Mouse (Mus musculus) intestine, embryonic 14.5 days (tissue): ENCODE measurements at regions not wholly inside any gene's neighbourhood (a gene's known extent, or its start where the extent isn't known, plus 50 kb on each side); places are given as distances from the start of the nearest gene placed in this dataset.

Source experiments
- ATAC-seq: fragments of 200-750 bp; cut with Nextera tagmentation; replicated peaks from 2 replicates; pipeline ENCODE4 v1.8.0; 2017; ENCODE audit warnings: low read depth, moderate number of reproducible peaks, moderate TSS enrichment, moderate library complexity; ENCODE audit not compliant: low FRiP score, low TSS enrichment
- DNase-seq: peaks from one replicate; pipeline ENCODE4 v3.0.0-alpha.2; 2018; ENCODE audit warnings: low spot score
- H3K27ac ChIP-seq: fragments of 300-500 bp; sonication (generic); 2 replicates; pipeline ENCODE4 v1.5.1; 2014; ENCODE audit warnings: low read depth, mild to moderate bottlenecking, control low read depth
- H3K27me3 ChIP-seq: fragments of 300-500 bp; sonication (generic); replicated peaks from 2 replicates; pipeline ENCODE4 v1.6.1; 2014; ENCODE audit warnings: low read length, control low read depth; ENCODE audit not compliant: control insufficient read depth, insufficient read depth
- H3K36me3 ChIP-seq: fragments of 300-500 bp; sonication (generic); 2 replicates; pipeline ENCODE4 v1.6.1; 2014; ENCODE audit warnings: low read length, control low read depth; ENCODE audit not compliant: control insufficient read depth, insufficient read depth
- H3K4me1 ChIP-seq: fragments of 300-500 bp; sonication (generic); replicated peaks from 2 replicates; pipeline ENCODE4 v1.6.1; 2014; ENCODE audit warnings: low read length, control low read depth, mixed read lengths; ENCODE audit not compliant: control insufficient read depth, insufficient read depth
- H3K4me2 ChIP-seq: fragments of 300-500 bp; sonication (generic); 2 replicates; pipeline ENCODE4 v1.6.1; 2014; ENCODE audit warnings: low read length
- H3K4me3 ChIP-seq: fragments of 300-500 bp; sonication (generic); 2 replicates; pipeline ENCODE4 v1.5.1; 2014; ENCODE audit warnings: low read depth, low read length, control low read depth, mixed read lengths
- H3K9ac ChIP-seq: fragments of 300-500 bp; sonication (generic); 2 replicates; pipeline ENCODE4 v1.6.1; 2014; ENCODE audit warnings: mild to moderate bottlenecking, low read length
- H3K9me3 ChIP-seq: fragments of 300-500 bp; sonication (generic); 2 replicates; pipeline ENCODE4 v1.6.1; 2016; ENCODE audit warnings: low read length, control low read depth; ENCODE audit not compliant: control insufficient read depth
- WGBS: fragments of 180-500 bp; shearing (Covaris S2); extraction: QIAGEN DNeasy Blood & Tissue Kit; methylation state at CpG from one replicate; pipeline ENCODE4 v1.1.7; 2014; 5-methylcytosine and 5-hydroxymethylcytosine counted together

GRCm38 (mm10) chr12:78074290-78074802 is 119.7 kb upstream of the Gm6657 start:
- no peaks in the 10 kb centered on the region for H3K36me3 ChIP-seq
- DNase-seq = no peak
- H3K27ac ChIP-seq = no peak overlapping the region
- no peaks in the 10 kb centered on the region for H3K4me1 ChIP-seq
- H3K27me3 ChIP-seq = no peaks in the 10 kb centered on the region
- no peak overlapping the region for H3K4me3 ChIP-seq
- ATAC-seq = no peak
- H3K9me3 ChIP-seq = no peaks in the 10 kb centered on the region
- no peak overlapping the region for H3K9ac ChIP-seq
- WGBS = 87% methylated on average over 8 of the region's 8 CpGs
- H3K4me2 ChIP-seq = no peak overlapping the region

GRCm38 (mm10) chr12:78077285-78077684 is 116.8 kb upstream of the Gm6657 start:
- no peaks in the 10 kb centered on the region for H3K4me1 ChIP-seq
- no peaks in the 10 kb centered on the region for H3K9me3 ChIP-seq
- WGBS = 37% methylated on average over 5 of the region's 5 CpGs
- ATAC-seq = no peak
- no peak overlapping the region for H3K4me3 ChIP-seq
- no peak overlapping the region for H3K27ac ChIP-seq
- H3K4me2 ChIP-seq = no peak overlapping the region
- DNase-seq = no peak
- H3K36me3 ChIP-seq = no peaks in the 10 kb centered on the region
- H3K9ac ChIP-seq = no peak overlapping the region
- no peaks in the 10 kb centered on the region for H3K27me3 ChIP-seq

GRCm38 (mm10) chr12:78082163-78082562 is 111.9 kb upstream of the Gm6657 start:
- DNase-seq = no peak
- Histone ChIP-seq H3K9me3 (no peaks in the 10 kb centered on the region), H3K27me3 (no peaks in the 10 kb centered on the region), H3K27ac (no peak overlapping the region), H3K4me2 (no peak overlapping the region), H3K9ac (no peak overlapping the region), H3K4me1 (no peaks in the 10 kb centered on the region), H3K4me3 (no peak overlapping the region), H3K36me3 (no peaks in the 10 kb centered on the region)
- WGBS = 45% methylated on average over 1 of the region's 1 CpGs
- no peak for ATAC-seq

- no peaks in the 10 kb centered on the region for H3K27me3 ChIP-seq
- DNase-seq = no peak
- no peak overlapping the region for H3K9ac ChIP-seq
- H3K36me3 ChIP-seq = no peaks in the 10 kb centered on the region
- H3K4me2 ChIP-seq = no peak overlapping the region
- no peak overlapping the region for H3K4me3 ChIP-seq
- 75% methylated on average over 5 of the region's 5 CpGs for WGBS
- ATAC-seq = no peak
- no peaks in the 10 kb centered on the region for H3K4me1 ChIP-seq
- H3K27ac ChIP-seq = no peak overlapping the region
- H3K9me3 ChIP-seq = no peaks in the 10 kb centered on the region
These were observed 108.0 kb upstream of the Gm6657 start for GRCm38 (mm10) chr12:78086016-78086415.

GRCm38 (mm10) chr12:78087921-78088320 is 106.1 kb upstream of the Gm6657 start:
- Histone ChIP-seq H3K27me3 (no peaks in the 10 kb centered on the region), H3K9ac (no peak overlapping the region), H3K9me3 (no peaks in the 10 kb centered on the region), H3K36me3 (no peaks in the 10 kb centered on the region), H3K4me1 (no peaks in the 10 kb centered on the region), H3K4me3 (no peak overlapping the region), H3K27ac (no peak overlapping the region), H3K4me2 (no peak overlapping the region)
- 76% methylated on average over 1 of the region's 1 CpGs for WGBS
- ATAC-seq = no peak
- no peak for DNase-seq

- ATAC-seq = no peak
- no peaks in the 10 kb centered on the region for H3K9me3 ChIP-seq
- no peaks in the 10 kb centered on the region for H3K27me3 ChIP-seq
- DNase-seq = no peak
- H3K4me1 ChIP-seq = no peaks in the 10 kb centered on the region
- 80% methylated on average over 4 of the region's 4 CpGs for WGBS
- no peak overlapping the region for H3K9ac ChIP-seq
- no peak overlapping the region for H3K27ac ChIP-seq
- no peaks in the 10 kb centered on the region for H3K36me3 ChIP-seq
- H3K4me3 ChIP-seq = no peak overlapping the region
- no peak overlapping the region for H3K4me2 ChIP-seq
These were observed 99.6 kb upstream of the Gm6657 start for GRCm38 (mm10) chr12:78094471-78094870.

- 56% methylated on average over 2 of the region's 2 CpGs for WGBS
These were observed 98.7 kb upstream of the Gm6657 start for GRCm38 (mm10) chr12:78095352-78095751.

GRCm38 (mm10) chr12:78095916-78096315 is 98.1 kb upstream of the Gm6657 start:
- no peaks in the 10 kb centered on the region for H3K27me3 ChIP-seq
- no peaks in the 10 kb centered on the region for H3K9me3 ChIP-seq
- no peak overlapping the region for H3K9ac ChIP-seq
- no peak overlapping the region for H3K27ac ChIP-seq
- no peaks in the 10 kb centered on the region for H3K4me1 ChIP-seq
- DNase-seq = no peak
- no peak overlapping the region for H3K4me3 ChIP-seq
- H3K4me2 ChIP-seq = no peak overlapping the region
- 78% methylated on average over 2 of the region's 2 CpGs for WGBS
- H3K36me3 ChIP-seq = no peaks in the 10 kb centered on the region
- no peak for ATAC-seq

More at GRCm38 (mm10) chr12:78095352-78095751, 98.7 kb upstream of the Gm6657 start:
- DNase-seq (no peak), ATAC-seq (no peak)
- H3K4me3 ChIP-seq = no peak overlapping the region
- H3K27ac ChIP-seq = no peak overlapping the region
- H3K27me3 ChIP-seq = no peaks in the 10 kb centered on the region
- H3K4me1 ChIP-seq = no peaks in the 10 kb centered on the region
- no peaks in the 10 kb centered on the region for H3K36me3 ChIP-seq
- no peak overlapping the region for H3K9ac ChIP-seq
- H3K4me2 ChIP-seq = no peak overlapping the region
- no peaks in the 10 kb centered on the region for H3K9me3 ChIP-seq

- DNase-seq (no peak), ATAC-seq (no peak)
- 65% methylated on average over 1 of the region's 1 CpGs for WGBS
- no peaks in the 10 kb centered on the region for H3K36me3 ChIP-seq
- no peak overlapping the region for H3K4me3 ChIP-seq
- no peak overlapping the region for H3K27ac ChIP-seq
- no peaks in the 10 kb centered on the region for H3K4me1 ChIP-seq
- no peak overlapping the region for H3K4me2 ChIP-seq
- H3K27me3 ChIP-seq = no peaks in the 10 kb centered on the region
- H3K9me3 ChIP-seq = no peaks in the 10 kb centered on the region
- no peak overlapping the region for H3K9ac ChIP-seq
These were observed 96.9 kb upstream of the Gm6657 start for GRCm38 (mm10) chr12:78097119-78097518.
